Mouse (Mus musculus) brain, embryonic 14.5 days (tissue): ENCODE measurements around the gene Gm28305.

ENCODE experiments used
- CTCF ChIP-seq: fragments of 200-500 bp; IDR thresholded peaks from 2 replicates; pipeline ENCODE4 v1.5.1; 2012; ENCODE audit warnings: inconsistent platforms, mild to moderate bottlenecking, moderate library complexity, borderline replicate concordance; ENCODE audit not compliant: insufficient read depth, insufficient read length; ENCODE audit errors: extremely low read depth
- POLR2A ChIP-seq: fragments of 200-500 bp; IDR thresholded peaks from 2 replicates; pipeline ENCODE4 v1.6.1; 2012; ENCODE audit warnings: mild to moderate bottlenecking, inconsistent platforms, borderline replicate concordance; ENCODE audit not compliant: poor library complexity, insufficient read depth, insufficient read length, severe bottlenecking; ENCODE audit errors: extremely low read depth

DNA sequence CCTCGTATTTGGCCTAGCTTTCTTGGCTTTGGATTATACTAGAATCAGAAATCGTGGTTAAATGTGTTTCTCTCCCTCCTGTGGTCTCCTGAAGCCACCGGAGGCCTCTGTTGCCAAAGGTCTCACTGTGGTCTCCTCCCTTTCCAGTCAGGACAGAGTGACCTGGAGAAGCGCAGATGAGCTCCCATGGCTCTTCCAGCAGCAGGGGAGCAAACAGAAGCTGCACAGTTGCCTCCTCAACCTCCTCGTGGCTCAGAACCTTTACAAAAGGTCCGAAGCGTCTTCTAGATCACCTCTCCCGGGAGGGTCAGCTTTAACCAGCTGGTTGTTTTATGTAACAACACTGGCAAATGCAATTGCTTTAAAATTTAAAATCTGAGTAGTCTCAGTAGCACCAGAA lies 6.2 kb upstream of the Gm28305 start:
- TF ChIP-seq CTCF (no peak), POLR2A (no peak)
